Mouse (Mus musculus): Measurements from ENCODE around the gene Agps. TPM values are rescaled to one million over a fixed set of nuclear protein-coding genes. Genes with fewer than 3 reads are reported as not detected.
A peak's percentile ranks its signal among the peaks of the same experiment; 100 is the strongest.

Gene Agps
- total and polyA plus RNA-seq, 2 experiments from 2014 or later = 11.8 to 19.9 TPM

DNA sequence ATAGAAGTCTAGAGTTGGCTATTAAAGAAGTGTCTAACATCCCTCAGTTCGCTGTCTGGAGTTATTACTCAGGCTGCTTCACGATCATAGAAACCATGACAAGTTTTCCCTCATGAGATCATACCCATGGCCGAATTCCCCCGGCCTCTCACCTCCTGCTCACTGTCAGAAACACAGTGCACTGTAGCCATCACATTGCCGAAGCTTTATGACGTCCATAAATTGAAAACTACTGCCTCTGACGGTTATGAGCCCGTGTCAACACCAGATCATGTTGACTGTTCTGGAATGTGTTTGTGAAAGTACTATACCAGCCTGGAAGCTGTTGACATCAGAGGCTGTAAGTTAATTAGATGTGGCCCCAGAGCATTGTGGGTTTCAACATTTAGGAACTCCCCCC, 118.7 kb downstream of the Agps start:
- Histone ChIP-seq H3K27ac (ENCODE audit: low read depth) (no peak overlapping the region), H3K9me3 (replicated peaks; ENCODE audit: control insufficient read depth, low read length) (no peaks in the 10 kb centered on the region), H3K4me2 (ENCODE audit: low read depth, low read length) (no peak overlapping the region), H3K27me3 (ENCODE audit: control insufficient read depth, insufficient read depth, low read length) (no peaks in the 10 kb centered on the region), H3K4me3 (ENCODE audit: low read depth, low read length) (no peak overlapping the region), H3K9ac (replicated peaks; ENCODE audit: low read depth, low read length) (no peak overlapping the region), H3K4me1 (ENCODE audit: control insufficient read depth, insufficient read depth) (no peaks in the 10 kb centered on the region), H3K36me3 (replicated peaks; ENCODE audit: control insufficient read depth, insufficient read depth, low read length) (no peaks in the 10 kb centered on the region)
- 65% methylated on average over 8 of the region's 8 CpGs for WGBS
- ATAC-seq (ENCODE audit: insufficient read depth, low read depth) (no peak), DNase-seq (ENCODE audit: low spot score) (no peak)
- no peak for TF ChIP-seq CTCF (IDR thresholded peaks at IDR 0.05; ENCODE audit: low read depth)
- no peak for TF ChIP-seq EP300 (IDR thresholded peaks at IDR 0.05; ENCODE audit: low read depth)

DNA sequence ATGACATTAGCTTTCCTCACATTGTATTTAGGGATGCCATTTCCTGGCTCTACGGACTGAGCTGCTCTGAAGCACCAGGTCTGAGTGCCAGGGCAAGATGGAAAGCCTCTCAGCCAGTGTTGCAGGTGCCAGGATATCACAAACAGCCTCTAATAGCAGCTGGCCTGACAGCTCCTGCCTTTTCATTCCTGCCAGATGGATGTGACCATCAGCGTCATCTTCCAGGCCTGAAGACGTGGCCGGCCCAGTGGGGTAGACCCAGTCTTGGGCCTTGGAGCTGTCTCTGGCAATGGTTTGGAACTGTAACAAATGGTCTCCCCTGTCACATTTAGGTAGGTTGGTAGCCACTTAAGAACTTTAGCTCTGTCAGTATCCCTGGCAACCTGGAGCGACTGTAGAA, 121.3 kb downstream of the Agps start:
- ATAC-seq (ENCODE audit: insufficient read depth, low read depth) (no peak), DNase-seq (ENCODE audit: low spot score) (no peak)
- no peaks in the 10 kb centered on the region for H3K27me3 ChIP-seq (ENCODE audit: control insufficient read depth, insufficient read depth, low read length)
- H3K36me3 ChIP-seq (replicated peaks; ENCODE audit: control insufficient read depth, insufficient read depth, low read length) = no peaks in the 10 kb centered on the region
- TF ChIP-seq EP300 (IDR thresholded peaks at IDR 0.05; ENCODE audit: low read depth) = no peak
- no peak for TF ChIP-seq CTCF (IDR thresholded peaks at IDR 0.05; ENCODE audit: low read depth)
- no peak overlapping the region for H3K4me3 ChIP-seq (ENCODE audit: low read depth, low read length)
- H3K4me2 ChIP-seq (ENCODE audit: low read depth, low read length) = no peak overlapping the region
- no peak overlapping the region for H3K9ac ChIP-seq (replicated peaks; ENCODE audit: low read depth, low read length)
- no peaks in the 10 kb centered on the region for H3K9me3 ChIP-seq (replicated peaks; ENCODE audit: control insufficient read depth, low read length)
- WGBS = 91% methylated on average over 5 of the region's 5 CpGs
- no peaks in the 10 kb centered on the region for H3K4me1 ChIP-seq (ENCODE audit: control insufficient read depth, insufficient read depth)
- no peak overlapping the region for H3K27ac ChIP-seq (ENCODE audit: low read depth)

DNA sequence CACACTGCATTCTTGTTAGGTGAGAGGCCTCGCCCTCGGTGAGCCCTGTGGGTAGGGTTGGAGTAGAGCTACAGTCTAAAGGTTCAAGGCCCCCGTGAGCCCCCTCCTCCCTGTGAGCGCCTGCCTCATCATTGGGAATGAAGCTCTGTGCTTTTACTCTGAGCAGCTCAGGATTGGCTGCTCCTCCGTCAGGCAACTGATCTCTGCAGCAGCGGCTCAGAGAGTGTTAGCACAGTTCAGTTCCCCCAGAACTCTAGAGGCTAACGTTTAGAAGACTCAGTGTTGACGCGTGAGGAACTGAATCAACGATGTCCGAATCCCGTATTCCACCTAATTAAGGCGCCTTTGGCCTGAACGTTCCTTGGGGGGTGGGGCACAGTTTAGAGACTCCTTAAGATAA, 123.7 kb downstream of the Agps start:
- no peak for DNase-seq (ENCODE audit: low spot score)
- ATAC-seq (ENCODE audit: insufficient read depth, low read depth) = no peak
- Histone ChIP-seq H3K27me3 (ENCODE audit: control insufficient read depth, insufficient read depth, low read length) (no peaks in the 10 kb centered on the region), H3K9me3 (replicated peaks; ENCODE audit: control insufficient read depth, low read length) (no peaks in the 10 kb centered on the region), H3K9ac (replicated peaks; ENCODE audit: low read depth, low read length) (no peak overlapping the region), H3K4me2 (ENCODE audit: low read depth, low read length) (no peak overlapping the region), H3K36me3 (replicated peaks; ENCODE audit: control insufficient read depth, insufficient read depth, low read length) (no peaks in the 10 kb centered on the region), H3K4me1 (ENCODE audit: control insufficient read depth, insufficient read depth) (peaks cover 21% of the 10 kb centered on the region), H3K27ac (ENCODE audit: low read depth) (no peak overlapping the region), H3K4me3 (ENCODE audit: low read depth, low read length) (no peak overlapping the region)
- TF ChIP-seq CTCF (IDR thresholded peaks at IDR 0.05; ENCODE audit: low read depth) (no peak), EP300 (IDR thresholded peaks at IDR 0.05; ENCODE audit: low read depth) (no peak)
- WGBS = 45% methylated on average over 14 of the region's 14 CpGs

DNA sequence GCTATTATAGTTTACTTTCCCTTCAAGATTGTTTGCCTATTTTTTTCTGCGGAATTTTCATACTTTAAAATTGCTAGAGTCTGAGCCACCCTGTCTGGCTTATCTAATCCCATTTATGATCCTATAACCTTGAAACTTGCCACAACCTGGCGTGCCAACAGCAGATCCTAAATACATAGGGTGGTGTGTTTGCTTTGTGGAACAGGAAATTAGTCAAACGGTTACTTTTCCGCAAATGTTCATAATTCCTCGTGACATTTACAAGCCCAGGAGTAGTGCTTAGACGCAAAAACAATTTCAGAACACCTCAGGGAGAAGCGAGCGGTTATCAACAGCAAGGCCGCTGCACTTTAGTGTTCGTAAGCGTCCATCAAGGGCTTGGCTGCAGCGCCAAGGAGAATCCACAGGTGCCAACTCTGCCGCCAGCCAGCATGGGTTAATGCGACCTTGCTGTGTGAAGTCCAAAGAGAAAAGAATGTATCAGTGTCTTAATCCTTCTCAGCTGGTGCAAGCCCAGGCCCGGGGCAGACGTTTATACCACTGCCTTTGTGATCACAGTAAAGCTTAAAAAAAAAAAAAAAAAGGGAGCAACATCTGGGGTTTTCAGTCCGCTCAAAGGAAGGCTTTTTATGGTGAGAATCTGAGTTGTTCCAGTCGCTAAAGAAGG, 127.3 kb downstream of the Agps start:
- 24% methylated on average over 18 of the region's 18 CpGs for WGBS
- Histone ChIP-seq H3K9me3 (replicated peaks; ENCODE audit: control insufficient read depth, low read length) (no peaks in the 10 kb centered on the region), H3K4me3 (ENCODE audit: low read depth, low read length) (no peak overlapping the region), H3K4me1 (ENCODE audit: control insufficient read depth, insufficient read depth) (peaks cover 30% of the 10 kb centered on the region), H3K9ac (replicated peaks; ENCODE audit: low read depth, low read length) (peak overlapping the region; percentile 29; the same call in 1 of the 2 replicates), H3K27ac (ENCODE audit: low read depth) (peak overlapping the region; percentile 82), H3K36me3 (replicated peaks; ENCODE audit: control insufficient read depth, insufficient read depth, low read length) (no peaks in the 10 kb centered on the region), H3K4me2 (ENCODE audit: low read depth, low read length) (peak overlapping the region; percentile 26), H3K27me3 (ENCODE audit: control insufficient read depth, insufficient read depth, low read length) (no peaks in the 10 kb centered on the region)
- TF ChIP-seq CTCF (IDR thresholded peaks at IDR 0.05; ENCODE audit: low read depth) (no peak), EP300 (IDR thresholded peaks at IDR 0.05; ENCODE audit: low read depth) (no peak)
- DNase-seq (ENCODE audit: low spot score) (peak; percentile 33), ATAC-seq (ENCODE audit: insufficient read depth, low read depth) (no peak)

DNA sequence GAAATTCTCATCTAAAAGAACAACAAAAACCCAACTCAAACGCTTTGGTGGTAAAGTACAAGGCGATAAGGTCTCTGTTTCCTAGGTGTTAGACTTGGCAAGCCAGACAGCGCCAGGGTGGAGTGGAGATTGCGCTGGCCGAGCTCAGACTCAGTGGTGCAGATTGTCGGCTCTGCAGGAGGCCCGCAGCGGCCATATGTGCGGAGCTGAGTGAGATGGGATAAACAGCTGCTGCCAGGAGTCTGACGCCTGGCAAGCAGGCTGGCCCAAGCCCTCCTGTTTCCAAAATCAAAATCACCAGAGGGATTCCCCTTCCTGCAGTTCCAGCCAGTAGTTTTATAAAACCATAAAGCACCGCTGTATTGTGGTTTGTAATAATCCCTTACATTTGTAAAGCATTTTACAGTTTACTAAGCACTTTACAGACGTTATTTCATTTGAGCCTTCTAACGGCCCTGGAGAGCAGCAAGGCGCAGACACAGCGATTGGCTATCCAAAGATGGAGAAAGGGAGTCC, 127.9 kb downstream of the Agps start:
- WGBS = 11% methylated on average over 15 of the region's 15 CpGs
- no peak; the same call in 1 of the 2 replicates for ATAC-seq (ENCODE audit: insufficient read depth, low read depth)
- H3K27ac ChIP-seq (ENCODE audit: low read depth) = peak overlapping the region; percentile 82
- peak overlapping the region; percentile 26 for H3K4me2 ChIP-seq (ENCODE audit: low read depth, low read length)
- TF ChIP-seq CTCF (IDR thresholded peaks at IDR 0.05; ENCODE audit: low read depth) (no peak), EP300 (IDR thresholded peaks at IDR 0.05; ENCODE audit: low read depth) (0 out of 2 replicates have a peak, but pooled peaks have one; percentile 19)
- DNase-seq (ENCODE audit: low spot score) = peak; percentile 36
- peaks cover 31% of the 10 kb centered on the region for H3K4me1 ChIP-seq (ENCODE audit: control insufficient read depth, insufficient read depth)
- 0 out of 2 replicates have a peak overlapping the region, but pooled peaks have one; percentile 17 for H3K9ac ChIP-seq (replicated peaks; ENCODE audit: low read depth, low read length)
- H3K9me3 ChIP-seq (replicated peaks; ENCODE audit: control insufficient read depth, low read length) = no peaks in the 10 kb centered on the region
- H3K36me3 ChIP-seq (replicated peaks; ENCODE audit: control insufficient read depth, insufficient read depth, low read length) = no peaks in the 10 kb centered on the region
- H3K4me3 ChIP-seq (ENCODE audit: low read depth, low read length) = no peak overlapping the region
- no peaks in the 10 kb centered on the region for H3K27me3 ChIP-seq (ENCODE audit: control insufficient read depth, insufficient read depth, low read length)

Data from heart, postnatal 0 days (tissue).